Mouse (Mus musculus): ENCODE measurements at regions not wholly inside any gene's neighbourhood (a gene's known extent, or its start where the extent isn't known, plus 50 kb on each side); places are given as distances from the start of the nearest gene placed in this dataset.

DNA sequence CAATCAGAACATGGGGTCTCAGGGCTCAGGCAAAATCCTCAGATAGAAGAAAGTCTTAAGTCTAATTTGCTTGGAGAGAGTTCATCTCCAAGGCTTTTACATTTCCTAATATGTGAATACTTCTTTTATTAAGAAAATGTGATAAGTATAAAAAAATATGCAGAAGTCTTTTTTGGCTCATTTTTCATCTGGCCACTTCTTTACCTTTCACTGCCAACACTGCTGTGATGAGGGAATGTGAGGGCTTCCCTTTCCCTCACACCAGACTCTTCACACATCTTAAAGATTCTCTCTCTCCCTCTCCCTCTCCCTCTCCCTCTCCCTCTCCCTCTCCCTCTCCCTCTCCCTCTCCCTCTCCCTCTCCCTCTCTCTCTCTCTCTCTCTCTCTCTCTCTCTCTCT, 60.0 kb upstream of the Frmd4a start:
- TF ChIP-seq NANOG (IDR thresholded peaks at IDR 0.05; ENCODE audit: borderline replicate concordance, low read length) (no peak), POU5F1 (IDR thresholded peaks at IDR 0.05; ENCODE audit: borderline replicate concordance, low read length) (no peak), CTCF (conservative IDR thresholded peaks at IDR 0.05; ENCODE audit: low read length) (no peak)
- peaks cover 41% of the 10 kb centered on the region for H3K9me3 ChIP-seq (ENCODE audit: low read length)
- peaks cover 7% of the 10 kb centered on the region; the same call in 1 of the 2 replicates for H3K4me1 ChIP-seq (replicated peaks; ENCODE audit: low read depth, low read length)
- H3K27me3 ChIP-seq (ENCODE audit: insufficient read depth, low read length): peaks cover 7% of the 10 kb centered on the region
- H3K36me3 ChIP-seq (ENCODE audit: insufficient read depth, low read length): no peaks in the 10 kb centered on the region
- H3K4me3 ChIP-seq (replicated peaks; ENCODE audit: low read length): no peak overlapping the region

DNA sequence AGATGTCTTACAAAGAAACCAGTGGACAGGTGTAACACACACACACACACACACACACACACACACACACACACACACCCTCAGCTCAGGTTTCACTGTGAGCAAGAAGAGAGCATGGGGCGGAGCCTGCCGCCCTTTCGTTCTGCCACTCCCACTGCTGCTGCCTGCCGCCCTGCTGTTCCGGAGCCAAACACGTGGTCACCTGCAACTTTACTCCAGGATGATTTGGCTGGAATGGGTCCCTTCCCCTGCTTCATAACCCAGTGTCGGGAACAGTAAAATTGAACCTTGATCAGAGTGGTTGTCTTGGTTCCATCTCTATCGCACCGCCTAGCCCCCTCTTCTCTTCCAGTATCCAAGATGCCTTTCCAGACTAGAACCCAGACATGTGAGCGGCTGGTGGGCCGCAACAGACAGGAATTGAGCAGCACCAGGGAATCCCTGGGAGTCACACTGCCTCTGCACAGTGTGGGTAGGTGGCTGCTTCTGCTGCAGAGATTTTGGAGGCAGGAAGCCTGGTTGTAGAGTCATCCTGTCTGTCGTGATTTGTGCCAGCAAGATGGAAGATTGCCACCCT, 59.4 kb upstream of the Frmd4a start:
- Histone ChIP-seq H3K27me3 (ENCODE audit: insufficient read depth, low read length) (peaks cover 7% of the 10 kb centered on the region), H3K36me3 (ENCODE audit: insufficient read depth, low read length) (no peaks in the 10 kb centered on the region), H3K4me1 (replicated peaks; ENCODE audit: low read depth, low read length) (peaks cover 7% of the 10 kb centered on the region; the same call in 1 of the 2 replicates), H3K4me3 (replicated peaks; ENCODE audit: low read length) (peak overlapping the region; percentile 45; the same call in 1 of the 2 replicates), H3K9me3 (ENCODE audit: low read length) (peaks cover 35% of the 10 kb centered on the region)
- TF ChIP-seq CTCF (conservative IDR thresholded peaks at IDR 0.05; ENCODE audit: low read length) (no peak), POU5F1 (IDR thresholded peaks at IDR 0.05; ENCODE audit: borderline replicate concordance, low read length) (no peak), NANOG (IDR thresholded peaks at IDR 0.05; ENCODE audit: borderline replicate concordance, low read length) (no peak)

DNA sequence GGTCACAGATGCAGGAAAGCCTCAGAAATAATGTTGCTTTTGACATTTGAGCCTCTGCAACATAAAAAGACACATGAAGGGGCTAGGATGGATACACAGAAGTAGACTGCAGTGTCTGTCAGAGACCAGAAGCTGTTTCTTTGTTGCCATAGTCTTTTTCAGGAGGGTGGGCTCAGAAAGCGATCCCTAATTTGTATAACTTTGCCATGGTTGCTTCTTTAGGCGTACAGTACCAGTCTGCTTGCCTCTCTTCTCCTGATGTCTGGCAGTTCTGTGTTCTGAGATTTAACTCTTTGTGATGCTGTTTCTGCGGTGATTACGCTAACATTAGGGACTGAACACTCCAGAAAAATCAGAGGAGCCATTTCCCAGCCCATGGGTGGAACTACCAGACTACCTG, 58.8 kb upstream of the Frmd4a start:
- H3K9me3 ChIP-seq (ENCODE audit: low read length): peaks cover 30% of the 10 kb centered on the region
- no peak overlapping the region for H3K4me3 ChIP-seq (replicated peaks; ENCODE audit: low read length)
- H3K27me3 ChIP-seq (ENCODE audit: insufficient read depth, low read length): peaks cover 10% of the 10 kb centered on the region
- H3K36me3 ChIP-seq (ENCODE audit: insufficient read depth, low read length): no peaks in the 10 kb centered on the region
- TF ChIP-seq NANOG (IDR thresholded peaks at IDR 0.05; ENCODE audit: borderline replicate concordance, low read length) (no peak), CTCF (conservative IDR thresholded peaks at IDR 0.05; ENCODE audit: low read length) (no peak), POU5F1 (IDR thresholded peaks at IDR 0.05; ENCODE audit: borderline replicate concordance, low read length) (no peak)
- peaks cover 7% of the 10 kb centered on the region; the same call in 1 of the 2 replicates for H3K4me1 ChIP-seq (replicated peaks; ENCODE audit: low read depth, low read length)

GRCm38 (mm10) chr2:3959181-3959580, 58.3 kb upstream of the Frmd4a start:
- Histone ChIP-seq H3K4me3 (replicated peaks; ENCODE audit: low read length) (no peak overlapping the region), H3K36me3 (ENCODE audit: insufficient read depth, low read length) (no peaks in the 10 kb centered on the region), H3K4me1 (replicated peaks; ENCODE audit: low read depth, low read length) (peaks cover 7% of the 10 kb centered on the region; the same call in 1 of the 2 replicates), H3K27me3 (ENCODE audit: insufficient read depth, low read length) (peaks cover 10% of the 10 kb centered on the region), H3K9me3 (ENCODE audit: low read length) (peaks cover 25% of the 10 kb centered on the region)
- TF ChIP-seq NANOG (IDR thresholded peaks at IDR 0.05; ENCODE audit: borderline replicate concordance, low read length) (no peak), POU5F1 (IDR thresholded peaks at IDR 0.05; ENCODE audit: borderline replicate concordance, low read length) (no peak), CTCF (conservative IDR thresholded peaks at IDR 0.05; ENCODE audit: low read length) (no peak)

GRCm38 (mm10) chr2:3960213-3960612, 57.3 kb upstream of the Frmd4a start:
- H3K4me3 ChIP-seq (replicated peaks; ENCODE audit: low read length): no peak overlapping the region
- H3K4me1 ChIP-seq (replicated peaks; ENCODE audit: low read depth, low read length): peaks cover 7% of the 10 kb centered on the region; the same call in 1 of the 2 replicates
- H3K36me3 ChIP-seq (ENCODE audit: insufficient read depth, low read length): no peaks in the 10 kb centered on the region
- peaks cover 10% of the 10 kb centered on the region for H3K27me3 ChIP-seq (ENCODE audit: insufficient read depth, low read length)
- no peak for TF ChIP-seq POU5F1 (IDR thresholded peaks at IDR 0.05; ENCODE audit: borderline replicate concordance, low read length)
- TF ChIP-seq CTCF (conservative IDR thresholded peaks at IDR 0.05; ENCODE audit: low read length): no peak
- TF ChIP-seq NANOG (IDR thresholded peaks at IDR 0.05; ENCODE audit: borderline replicate concordance, low read length): no peak
- H3K9me3 ChIP-seq (ENCODE audit: low read length): peaks cover 15% of the 10 kb centered on the region

DNA sequence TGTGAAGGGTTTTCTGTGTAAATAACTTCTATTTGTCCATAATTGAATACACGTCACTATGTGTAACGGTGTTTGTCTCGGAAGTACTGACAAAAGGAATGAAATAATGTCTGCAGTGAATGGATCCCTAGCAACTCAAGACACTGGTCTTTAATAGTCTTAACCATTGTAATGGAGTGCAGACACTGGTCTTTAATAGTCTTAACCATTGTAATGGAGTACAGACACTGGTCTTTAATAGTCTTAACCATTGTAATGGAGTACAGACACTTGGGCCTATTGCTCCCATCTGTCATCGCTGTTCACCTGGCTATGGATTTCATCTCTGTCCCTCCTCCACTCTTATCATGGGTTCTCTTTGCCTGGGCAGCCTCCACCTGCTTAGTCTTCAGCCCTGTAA, 53.2 kb upstream of the Frmd4a start:
- no peaks in the 10 kb centered on the region for H3K36me3 ChIP-seq (ENCODE audit: insufficient read depth, low read length)
- H3K4me3 ChIP-seq (replicated peaks; ENCODE audit: low read length): no peak overlapping the region
- H3K4me1 ChIP-seq (replicated peaks; ENCODE audit: low read depth, low read length): no peaks in the 10 kb centered on the region
- TF ChIP-seq POU5F1 (IDR thresholded peaks at IDR 0.05; ENCODE audit: borderline replicate concordance, low read length): no peak
- TF ChIP-seq NANOG (IDR thresholded peaks at IDR 0.05; ENCODE audit: borderline replicate concordance, low read length): peak; percentile 39; the same call in 1 of the 2 replicates
- H3K27me3 ChIP-seq (ENCODE audit: insufficient read depth, low read length): peaks cover 4% of the 10 kb centered on the region; the same call in 1 of the 2 replicates
- H3K9me3 ChIP-seq (ENCODE audit: low read length): no peaks in the 10 kb centered on the region
